Mouse (Mus musculus) heart, postnatal 0 days (tissue): ENCODE data around the gene Neurod1. TPM values are rescaled to one million over a fixed set of nuclear protein-coding genes. Genes with fewer than 3 reads are reported as not detected.

ENCODE experiments used
- ATAC-seq: fragments of 200-750 bp; cut with Nextera tagmentation; 2 replicates; pipeline ENCODE4 v1.8.0; 2017; ENCODE audit warnings: low read depth, moderate number of reproducible peaks, moderate library complexity; ENCODE audit not compliant: insufficient read depth
- DNase-seq: peaks from one replicate; pipeline ENCODE4 v3.0.0-alpha.2; 2016; ENCODE audit warnings: low spot score
- H3K27ac ChIP-seq: fragments of 300-500 bp; sonication (generic); 2 replicates; pipeline ENCODE4 v1.5.1; 2014; ENCODE audit warnings: low read depth, mild to moderate bottlenecking
- H3K27me3 ChIP-seq: fragments of 300-500 bp; sonication (generic); 2 replicates; pipeline ENCODE4 v1.6.1; 2014; ENCODE audit warnings: low read length, mixed read lengths; ENCODE audit not compliant: control insufficient read depth, insufficient read depth
- H3K36me3 ChIP-seq: fragments of 300-500 bp; sonication (generic); replicated peaks from 2 replicates; pipeline ENCODE4 v1.6.1; 2014; ENCODE audit warnings: low read length, mixed read lengths; ENCODE audit not compliant: control insufficient read depth, insufficient read depth
- H3K4me1 ChIP-seq: fragments of 300-500 bp; sonication (generic); 2 replicates; pipeline ENCODE4 v1.6.1; 2014; ENCODE audit warnings: antibody characterized with exemption; ENCODE audit not compliant: control insufficient read depth, insufficient read depth
- H3K4me2 ChIP-seq: fragments of 300-500 bp; sonication (generic); 2 replicates; pipeline ENCODE4 v1.6.1; 2014; ENCODE audit warnings: low read depth, mild to moderate bottlenecking, low read length, moderate library complexity
- H3K4me3 ChIP-seq: fragments of 300-500 bp; sonication (generic); 2 replicates; pipeline ENCODE4 v1.5.1; 2014; ENCODE audit warnings: low read depth, low read length
- H3K9ac ChIP-seq: fragments of 300-500 bp; sonication (generic); replicated peaks from 2 replicates; pipeline ENCODE4 v1.6.1; 2014; ENCODE audit warnings: low read depth, low read length, mixed read lengths
- H3K9me3 ChIP-seq: fragments of 300-500 bp; sonication (generic); replicated peaks from 2 replicates; pipeline ENCODE4 v1.6.1; 2016; ENCODE audit warnings: low read length; ENCODE audit not compliant: control insufficient read depth
- CTCF ChIP-seq: IDR thresholded peaks from 2 replicates; pipeline ENCODE4 v1.5.1; 2016; ENCODE audit warnings: antibody characterized with exemption, control low read depth, low read depth
- EP300 ChIP-seq: IDR thresholded peaks from 2 replicates; pipeline ENCODE4 v1.6.1; 2016; ENCODE audit warnings: antibody characterized with exemption, low read depth
- WGBS: fragments of 180-500 bp; shearing (Covaris S2); extraction: QIAGEN DNeasy Blood & Tissue Kit; methylation state at CpG from one replicate; pipeline ENCODE4 v1.1.7; 2014; 5-methylcytosine and 5-hydroxymethylcytosine counted together
- polyA plus RNA-seq: library from polyadenylated mRNA; unstranded; fragments of >200 nt; fragmentation: Nextera tagmentation; extraction: Ambion mirVana; gene quantifications from 2 replicates; pipeline ENCODE4 v1.2.1, GENCODE M21; 2015
- total RNA-seq: library from RNA; depleted of rRNA; stranded (reverse); fragments of >200 nt; gene quantifications from 2 replicates; pipeline ENCODE4 v1.2.3, GENCODE M21; 2014; ENCODE audit warnings: low replicate concordance; rRNA removed

The Neurod1 gene
- total RNA-seq (not detected in 2 replicates), polyA plus RNA-seq (not detected in 2 replicates)

DNA sequence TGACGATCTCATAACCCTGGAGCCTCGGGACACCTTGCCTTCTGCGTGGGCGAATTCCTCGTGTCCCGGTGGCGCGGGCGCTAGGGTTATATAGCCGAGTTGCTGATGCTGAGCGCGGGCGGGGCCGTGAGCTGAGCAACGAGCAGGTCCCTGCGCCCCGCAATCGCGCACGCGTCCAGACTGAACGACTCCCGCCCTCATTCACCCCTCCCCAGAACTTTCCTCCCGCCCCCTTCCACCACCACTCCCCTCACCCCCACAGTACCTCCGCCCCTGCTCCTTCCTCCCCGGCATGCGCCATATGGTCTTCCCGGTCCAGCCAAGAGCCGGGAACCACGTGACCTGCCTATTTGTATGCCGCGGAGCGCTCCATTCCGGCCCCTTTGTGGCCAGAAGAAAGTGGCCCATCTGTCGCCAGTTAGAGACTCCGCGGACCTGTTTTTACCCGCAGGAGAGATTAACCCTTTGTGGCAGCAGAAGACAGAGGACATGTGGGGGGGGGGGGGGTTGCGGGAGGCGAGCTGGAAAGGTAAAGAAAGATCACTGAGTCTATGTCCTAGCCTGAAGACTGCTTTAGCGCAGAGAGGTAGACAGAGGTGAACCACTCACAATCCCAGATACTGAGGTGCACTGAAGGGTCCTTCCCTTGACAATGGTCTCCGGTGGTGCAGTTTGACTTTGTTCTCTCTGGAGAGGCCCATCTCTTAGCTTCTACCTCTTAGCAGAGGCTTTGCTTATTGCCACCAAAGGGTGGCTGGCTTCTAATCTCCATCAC, at the start of gene Neurod1, which contains the start of gene Cerkl:
TSS of gene Neurod1 (minus strand) at position 177 of the 775 bp plus-strand sequence.
TSS of gene Cerkl (minus strand) at position 211 of the 775 bp plus-strand sequence.
- H3K9me3 ChIP-seq = 0 out of 2 replicates have a peak, but pooled peaks cover 3% of the 10 kb centered on the region
- H3K4me3 ChIP-seq = peak within 1 kb of the TSS; percentile 25
- ATAC-seq = no peak
- H3K36me3 ChIP-seq = no peaks in the 10 kb centered on the region
- peaks cover 77% of the 10 kb centered on the region for H3K27me3 ChIP-seq
- peak within 1 kb of the TSS; percentile 38; the same call in 1 of the 2 replicates for H3K4me2 ChIP-seq
- DNase-seq = no peak
- H3K27ac ChIP-seq = no peak within 1 kb of the TSS
- no peak within 1 kb of the TSS for H3K9ac ChIP-seq
- H3K4me1 ChIP-seq = no peaks in the 10 kb centered on the region
- TF ChIP-seq EP300 (no peak), CTCF (no peak)
- WGBS = under 1% methylated on average over 41 of the region's 42 CpGs

DNA sequence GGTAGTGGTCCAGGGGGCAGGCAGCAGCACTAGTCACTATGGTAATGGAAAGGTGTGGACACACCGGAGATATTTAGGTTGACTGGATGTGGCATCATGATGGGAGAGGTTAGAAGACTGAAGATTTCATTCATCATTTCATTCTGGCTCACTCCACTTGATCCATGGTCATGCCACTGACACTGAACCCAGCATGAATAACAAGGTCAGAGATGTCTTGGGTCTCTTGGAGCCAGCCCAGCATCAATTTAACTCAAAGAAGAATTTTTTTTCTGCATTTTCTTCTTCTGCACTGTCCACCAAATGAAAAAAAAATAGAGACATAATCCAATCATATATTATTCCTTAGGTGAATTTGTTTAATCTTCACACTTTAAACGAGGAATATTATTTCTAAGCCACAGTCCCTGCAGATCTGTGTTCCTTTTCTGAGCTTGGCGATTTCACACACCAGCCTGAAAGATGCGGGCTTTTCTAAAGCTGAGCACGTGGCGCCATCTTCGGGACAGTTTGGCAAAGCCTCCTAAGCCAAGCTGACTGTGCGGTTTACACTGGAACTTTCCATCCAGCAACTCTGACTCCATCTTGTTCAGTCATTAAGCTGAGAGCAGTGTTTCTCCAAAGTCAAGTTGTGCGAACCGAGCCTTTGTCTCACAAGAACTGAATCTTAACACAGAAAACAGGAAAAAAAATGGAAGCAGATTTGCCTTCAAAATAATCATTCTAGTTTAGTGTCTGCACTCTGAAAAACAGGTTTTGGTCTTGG, 42.6 kb upstream of the Neurod1 start:
- Histone ChIP-seq H3K9ac (no peak overlapping the region), H3K4me1 (no peaks in the 10 kb centered on the region), H3K36me3 (no peaks in the 10 kb centered on the region), H3K27ac (no peak overlapping the region), H3K27me3 (no peaks in the 10 kb centered on the region), H3K9me3 (no peaks in the 10 kb centered on the region), H3K4me3 (no peak overlapping the region), H3K4me2 (no peak overlapping the region)
- DNase-seq = peak; percentile 58
- TF ChIP-seq EP300 = no peak
- TF ChIP-seq CTCF = peak; percentile 86
- peak; percentile 63; the same call in 1 of the 2 replicates for ATAC-seq
- 22% methylated on average over 10 of the region's 10 CpGs for WGBS

DNA sequence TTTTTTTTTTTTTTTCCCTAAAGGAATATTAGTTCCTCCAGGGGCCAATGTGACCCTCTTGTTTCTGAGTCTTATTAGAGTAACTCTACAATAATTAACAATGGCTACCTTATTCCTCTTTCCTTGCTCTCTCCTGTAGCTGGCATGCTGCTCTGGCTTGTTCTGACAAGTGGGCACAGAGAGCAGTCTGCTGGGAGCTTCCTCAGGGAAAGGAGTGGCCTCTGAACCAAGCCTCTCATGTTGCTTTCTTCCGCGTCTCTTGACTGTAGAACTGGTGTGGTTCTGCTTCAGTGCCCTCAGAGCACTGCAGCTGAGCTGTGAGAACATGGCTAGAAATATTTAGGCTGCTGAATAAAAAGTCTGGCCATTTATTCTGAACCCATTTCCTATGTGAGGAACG, 28.6 kb upstream of the Neurod1 start:
- no peaks in the 10 kb centered on the region for H3K36me3 ChIP-seq
- H3K9me3 ChIP-seq = no peaks in the 10 kb centered on the region
- ATAC-seq (no peak), DNase-seq (no peak)
- 64% methylated on average over 3 of the region's 3 CpGs for WGBS
- H3K4me1 ChIP-seq = no peaks in the 10 kb centered on the region
- TF ChIP-seq CTCF (no peak), EP300 (no peak)
- no peak overlapping the region for H3K27ac ChIP-seq
- no peak overlapping the region for H3K4me3 ChIP-seq
- no peak overlapping the region for H3K9ac ChIP-seq
- no peaks in the 10 kb centered on the region for H3K27me3 ChIP-seq
- no peak overlapping the region for H3K4me2 ChIP-seq

DNA sequence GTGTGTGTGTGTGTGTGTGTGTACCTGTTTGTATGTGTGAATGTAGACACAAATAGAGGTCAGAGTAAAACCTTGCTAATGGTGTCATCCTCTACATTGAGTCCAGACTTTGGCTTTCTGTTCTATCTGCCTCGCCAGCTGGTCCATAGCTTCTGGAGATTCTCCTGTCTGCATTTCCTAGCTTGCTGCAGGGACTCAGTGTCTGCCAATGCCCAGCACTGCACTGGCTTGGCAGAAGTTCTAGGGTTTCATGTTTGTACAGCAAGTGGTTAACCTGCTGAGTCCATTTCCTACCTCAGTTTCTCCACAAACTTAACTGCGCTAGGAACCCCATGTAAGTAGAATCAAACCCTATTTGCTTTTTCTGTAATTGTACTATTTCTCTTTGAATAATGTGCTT, 26.0 kb upstream of the Neurod1 start:
- no peak overlapping the region for H3K4me2 ChIP-seq
- 90% methylated on average over 2 of the region's 2 CpGs for WGBS
- no peaks in the 10 kb centered on the region for H3K4me1 ChIP-seq
- H3K4me3 ChIP-seq = no peak overlapping the region
- no peak for TF ChIP-seq CTCF
- TF ChIP-seq EP300 = no peak
- H3K27me3 ChIP-seq = no peaks in the 10 kb centered on the region
- no peaks in the 10 kb centered on the region for H3K36me3 ChIP-seq
- no peaks in the 10 kb centered on the region for H3K9me3 ChIP-seq
- H3K27ac ChIP-seq = no peak overlapping the region
- ATAC-seq = no peak
- DNase-seq = no peak
- no peak overlapping the region for H3K9ac ChIP-seq

DNA sequence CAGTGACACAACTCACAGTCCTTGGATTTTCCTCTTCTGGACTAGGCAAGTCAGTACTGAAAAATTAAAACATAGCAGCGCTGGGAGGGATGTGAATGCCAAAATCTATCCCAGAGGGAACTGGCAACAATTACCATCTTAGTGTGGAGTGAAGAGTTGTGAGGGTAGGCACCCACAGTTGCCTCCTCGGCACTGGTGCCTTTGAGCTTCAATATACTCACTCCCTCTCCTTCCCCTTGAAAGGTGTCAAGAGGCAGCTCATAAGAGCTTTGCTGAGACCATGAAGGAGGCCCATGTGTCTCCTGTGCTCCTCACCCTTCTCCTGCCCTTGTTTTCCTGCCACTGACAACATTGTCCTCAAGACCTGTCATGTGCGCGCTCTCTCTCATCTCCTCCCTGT, 5.9 kb upstream of the Neurod1 start:
- DNase-seq (no peak), ATAC-seq (no peak)
- Histone ChIP-seq H3K9me3 (0 out of 2 replicates have a peak, but pooled peaks cover 3% of the 10 kb centered on the region), H3K27me3 (peaks cover 34% of the 10 kb centered on the region), H3K27ac (no peak overlapping the region), H3K4me1 (no peaks in the 10 kb centered on the region), H3K4me3 (no peak overlapping the region), H3K36me3 (no peaks in the 10 kb centered on the region), H3K9ac (no peak overlapping the region), H3K4me2 (no peak overlapping the region)
- WGBS = 70% methylated on average over 4 of the region's 4 CpGs
- TF ChIP-seq EP300 (no peak), CTCF (no peak)
